Mouse (Mus musculus) forebrain, embryonic 11.5 days (tissue): ENCODE measurements around the gene Frmd4a. TPM values are rescaled to one million over a fixed set of nuclear protein-coding genes. Genes with fewer than 3 reads are reported as not detected.

Source experiments
- ATAC-seq: fragments of 200-750 bp; cut with Nextera tagmentation; replicated peaks from 2 replicates; pipeline ENCODE4 v1.8.0; 2017; ENCODE audit warnings: moderate TSS enrichment; ENCODE audit not compliant: low FRiP score
- DNase-seq: peaks from one replicate; pipeline ENCODE4 v3.0.0-alpha.2; 2017; ENCODE audit warnings: low spot score
- H3K27ac ChIP-seq: fragments of 300-500 bp; sonication (generic); 2 replicates; pipeline ENCODE4 v1.5.1; 2014; ENCODE audit warnings: low read depth, low read length
- H3K27me3 ChIP-seq: fragments of 300-500 bp; sonication (generic); 2 replicates; pipeline ENCODE4 v1.6.1; 2014; ENCODE audit warnings: mild to moderate bottlenecking, low read length, mixed read lengths; ENCODE audit not compliant: control insufficient read depth, insufficient read depth
- H3K36me3 ChIP-seq: fragments of 300-500 bp; sonication (generic); 2 replicates; pipeline ENCODE4 v1.6.1; 2014; ENCODE audit warnings: mild to moderate bottlenecking, low read length, moderate library complexity, mixed read lengths; ENCODE audit not compliant: control insufficient read depth, insufficient read depth
- H3K4me1 ChIP-seq: fragments of 300-500 bp; sonication (generic); replicated peaks from 2 replicates; pipeline ENCODE4 v1.6.1; 2014; ENCODE audit warnings: low read length, mixed read lengths; ENCODE audit not compliant: control insufficient read depth, insufficient read depth
- H3K4me2 ChIP-seq: fragments of 300-500 bp; sonication (generic); 2 replicates; pipeline ENCODE4 v1.6.1; 2014; ENCODE audit warnings: low read depth, mild to moderate bottlenecking, low read length, moderate library complexity, mixed read lengths; ENCODE audit not compliant: severe bottlenecking
- H3K4me3 ChIP-seq: fragments of 300-500 bp; sonication (generic); 2 replicates; pipeline ENCODE4 v1.5.1; 2014; ENCODE audit warnings: low read depth, low read length
- H3K9ac ChIP-seq: fragments of 300-500 bp; sonication (generic); 2 replicates; pipeline ENCODE4 v1.6.1; 2014; ENCODE audit warnings: low read length
- H3K9me3 ChIP-seq: fragments of 300-500 bp; sonication (generic); 2 replicates; pipeline ENCODE4 v1.6.1; 2016; ENCODE audit warnings: low read length, mixed read lengths; ENCODE audit not compliant: control insufficient read depth
- WGBS: fragments of 180-500 bp; shearing (Covaris S2); extraction: QIAGEN DNeasy Blood & Tissue Kit; methylation state at CpG from one replicate; pipeline ENCODE4 v1.1.7; 2014; 5-methylcytosine and 5-hydroxymethylcytosine counted together
- polyA plus RNA-seq: library from polyadenylated mRNA; unstranded; fragments of >200 nt; fragmentation: Nextera tagmentation; extraction: Ambion mirVana; gene quantifications from 2 replicates; pipeline ENCODE4 v1.2.1, GENCODE M21; 2014

Gene Frmd4a
- polyA plus RNA-seq, 1 experiment from 2014 or later, result 50.3 TPM

DNA sequence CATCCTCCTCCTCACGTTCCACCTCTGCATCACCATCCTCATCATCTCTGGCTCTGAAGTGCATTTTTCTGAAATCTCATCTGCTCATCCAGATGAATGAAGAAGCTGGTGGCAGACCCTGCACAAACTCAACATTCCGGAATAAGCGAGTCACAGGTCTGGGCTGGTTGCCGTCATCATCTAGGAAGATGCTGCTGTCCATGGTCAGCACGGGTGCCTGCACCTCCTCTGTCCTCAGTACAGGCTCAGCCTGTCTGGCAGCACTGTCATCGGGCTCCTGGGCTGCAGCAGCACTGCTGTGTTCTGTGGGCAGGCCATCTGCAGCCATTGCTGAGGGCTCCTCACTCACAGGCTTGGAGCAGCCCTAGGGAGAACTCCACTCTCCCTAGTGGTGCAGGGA is 149.6 kb downstream of the Frmd4a start:
- Histone ChIP-seq H3K27ac (no peak overlapping the region), H3K36me3 (no peaks in the 10 kb centered on the region), H3K4me2 (no peak overlapping the region), H3K9me3 (no peaks in the 10 kb centered on the region), H3K4me1 (no peaks in the 10 kb centered on the region), H3K4me3 (no peak overlapping the region), H3K9ac (no peak overlapping the region), H3K27me3 (no peaks in the 10 kb centered on the region)
- ATAC-seq (no peak), DNase-seq (no peak)
- 89% methylated on average over 6 of the region's 6 CpGs for WGBS

DNA sequence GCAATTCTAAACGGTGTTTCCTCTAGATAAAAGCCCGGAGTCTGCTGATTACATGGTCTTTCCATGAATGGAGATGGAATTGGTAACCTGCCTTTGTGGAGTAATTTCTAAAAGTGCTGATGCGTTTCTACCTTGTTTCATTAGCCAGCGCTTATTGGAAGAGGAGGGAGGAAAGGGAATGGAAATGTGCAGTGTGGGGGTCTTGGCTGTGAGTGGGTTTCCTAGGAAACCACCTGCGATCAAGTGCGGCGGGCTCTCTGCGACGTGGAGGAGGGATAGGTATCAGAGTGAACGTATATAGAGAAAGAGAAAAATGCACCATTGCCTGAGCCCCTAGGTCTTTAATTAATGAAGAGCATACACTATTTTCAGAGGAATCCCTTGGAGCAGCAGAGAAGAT is 152.2 kb downstream of the Frmd4a start:
- no peak overlapping the region for H3K27ac ChIP-seq
- no peak overlapping the region for H3K4me2 ChIP-seq
- DNase-seq, result no peak
- H3K9me3 ChIP-seq, result no peaks in the 10 kb centered on the region
- no peak overlapping the region for H3K9ac ChIP-seq
- H3K36me3 ChIP-seq, result no peaks in the 10 kb centered on the region
- WGBS, result 75% methylated on average over 10 of the region's 10 CpGs
- no peaks in the 10 kb centered on the region for H3K4me1 ChIP-seq
- no peak overlapping the region for H3K4me3 ChIP-seq
- ATAC-seq, result no peak
- H3K27me3 ChIP-seq, result no peaks in the 10 kb centered on the region

DNA sequence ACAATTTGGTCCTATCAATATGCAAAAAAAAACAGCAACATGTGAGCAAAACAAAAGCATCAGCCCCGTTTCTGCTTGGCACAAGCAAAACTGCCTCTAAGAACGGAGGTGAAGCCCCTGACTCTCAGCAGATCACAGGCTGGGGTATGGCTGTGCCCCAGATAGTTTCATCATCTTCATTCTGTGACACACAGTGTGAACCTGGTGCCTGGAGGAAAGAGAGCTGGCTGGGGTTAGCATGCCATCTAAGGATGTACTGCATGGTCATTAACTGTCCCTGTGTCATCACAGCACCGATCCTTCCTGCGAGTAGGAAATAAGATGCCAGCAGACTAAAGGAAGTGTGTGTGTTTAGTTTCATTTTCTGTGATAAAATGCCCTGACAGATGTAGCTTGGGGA is 152.7 kb downstream of the Frmd4a start:
- Histone ChIP-seq H3K9me3 (no peaks in the 10 kb centered on the region), H3K4me1 (no peaks in the 10 kb centered on the region), H3K9ac (no peak overlapping the region), H3K4me3 (no peak overlapping the region), H3K36me3 (no peaks in the 10 kb centered on the region), H3K27ac (no peak overlapping the region), H3K27me3 (no peaks in the 10 kb centered on the region), H3K4me2 (no peak overlapping the region)
- 93% methylated on average over 4 of the region's 4 CpGs for WGBS
- no peak for ATAC-seq
- DNase-seq, result no peak

- H3K4me1 ChIP-seq, result no peaks in the 10 kb centered on the region
- H3K36me3 ChIP-seq, result no peaks in the 10 kb centered on the region
- no peak overlapping the region for H3K27ac ChIP-seq
- no peak overlapping the region for H3K4me3 ChIP-seq
- no peak for ATAC-seq
- no peaks in the 10 kb centered on the region for H3K27me3 ChIP-seq
- no peak overlapping the region for H3K9ac ChIP-seq
- WGBS, result 83% methylated on average over 8 of the region's 8 CpGs
- DNase-seq, result no peak
- no peak overlapping the region for H3K4me2 ChIP-seq
- H3K9me3 ChIP-seq, result no peaks in the 10 kb centered on the region
These were observed 167.5 kb downstream of the Frmd4a start for GRCm38 (mm10) chr2:4184991-4185390.

DNA sequence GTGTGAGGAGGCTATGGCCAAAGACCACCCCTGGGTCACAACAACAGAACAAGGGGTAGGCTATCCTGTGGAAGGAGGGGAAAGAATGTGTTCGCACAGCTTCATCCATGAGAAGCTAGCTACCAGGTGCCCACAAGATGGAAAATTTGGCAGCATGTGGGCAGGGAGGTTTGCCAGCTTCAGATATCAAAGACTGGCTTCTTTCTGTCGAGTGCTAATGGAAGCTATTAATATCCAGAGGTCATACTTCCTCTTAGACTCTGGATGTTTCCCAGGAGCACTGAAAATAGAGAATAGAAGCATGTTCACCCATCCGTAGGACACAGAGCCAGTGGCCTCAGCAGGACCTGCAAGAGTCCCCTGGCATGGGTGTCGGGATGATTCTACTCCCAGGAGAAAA is 170.0 kb downstream of the Frmd4a start:
- Histone ChIP-seq H3K9ac (no peak overlapping the region), H3K4me1 (no peaks in the 10 kb centered on the region), H3K36me3 (no peaks in the 10 kb centered on the region), H3K4me2 (no peak overlapping the region), H3K27ac (no peak overlapping the region), H3K27me3 (no peaks in the 10 kb centered on the region), H3K9me3 (no peaks in the 10 kb centered on the region), H3K4me3 (no peak overlapping the region)
- DNase-seq (no peak), ATAC-seq (no peak)
- WGBS, result 86% methylated on average over 4 of the region's 4 CpGs

GRCm38 (mm10) chr2:4188303-4188702 is 170.8 kb downstream of the Frmd4a start:
- H3K36me3 ChIP-seq, result no peaks in the 10 kb centered on the region
- H3K4me3 ChIP-seq, result no peak overlapping the region
- no peak overlapping the region for H3K4me2 ChIP-seq
- no peak overlapping the region for H3K27ac ChIP-seq
- WGBS, result 43% methylated on average over 3 of the region's 3 CpGs
- ATAC-seq (no peak), DNase-seq (no peak)
- no peaks in the 10 kb centered on the region for H3K4me1 ChIP-seq
- H3K9ac ChIP-seq, result no peak overlapping the region
- H3K27me3 ChIP-seq, result no peaks in the 10 kb centered on the region
- no peaks in the 10 kb centered on the region for H3K9me3 ChIP-seq

DNA sequence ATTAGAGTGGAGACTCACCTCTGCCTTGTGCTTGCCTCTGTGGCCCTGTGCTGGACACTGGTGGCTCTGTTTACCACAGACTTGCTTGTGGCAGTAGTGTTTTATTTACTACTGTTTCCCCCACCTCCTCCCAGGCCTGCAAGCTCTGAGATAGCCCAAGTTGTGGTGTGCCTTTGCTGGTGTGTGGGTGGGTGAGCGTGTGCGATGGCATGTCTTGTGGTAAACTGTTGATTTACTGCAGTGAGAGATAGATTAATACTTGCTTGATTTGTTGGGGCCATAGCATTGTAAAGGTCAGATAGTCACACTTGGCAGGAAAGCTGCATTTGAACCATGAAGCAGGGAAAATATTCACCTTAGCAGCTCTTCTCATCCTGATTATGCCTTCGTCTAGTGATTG is 172.8 kb downstream of the Frmd4a start:
- no peak for DNase-seq
- Histone ChIP-seq H3K27ac (no peak overlapping the region), H3K4me1 (no peaks in the 10 kb centered on the region), H3K4me2 (no peak overlapping the region), H3K9ac (no peak overlapping the region), H3K27me3 (no peaks in the 10 kb centered on the region), H3K9me3 (no peaks in the 10 kb centered on the region), H3K36me3 (no peaks in the 10 kb centered on the region), H3K4me3 (no peak overlapping the region)
- no peak for ATAC-seq
- WGBS, result 91% methylated on average over 3 of the region's 3 CpGs

- Histone ChIP-seq H3K4me1 (no peaks in the 10 kb centered on the region), H3K36me3 (no peaks in the 10 kb centered on the region), H3K4me3 (no peak overlapping the region), H3K9ac (no peak overlapping the region), H3K27me3 (no peaks in the 10 kb centered on the region), H3K27ac (no peak overlapping the region), H3K9me3 (no peaks in the 10 kb centered on the region), H3K4me2 (no peak overlapping the region)
- no peak for DNase-seq
- WGBS, result 62% methylated on average over 5 of the region's 5 CpGs
- ATAC-seq, result no peak
These were observed 173.5 kb downstream of the Frmd4a start for GRCm38 (mm10) chr2:4190995-4191394.

GRCm38 (mm10) chr2:4193206-4193605 is 175.7 kb downstream of the Frmd4a start:
- H3K36me3 ChIP-seq, result no peaks in the 10 kb centered on the region
- no peaks in the 10 kb centered on the region for H3K27me3 ChIP-seq
- no peaks in the 10 kb centered on the region for H3K9me3 ChIP-seq
- no peak overlapping the region for H3K4me2 ChIP-seq
- no peak overlapping the region for H3K9ac ChIP-seq
- DNase-seq (no peak), ATAC-seq (no peak)
- H3K27ac ChIP-seq, result no peak overlapping the region
- H3K4me1 ChIP-seq, result no peaks in the 10 kb centered on the region
- no peak overlapping the region for H3K4me3 ChIP-seq
